Mouse (Mus musculus) CH12.LX (cell line): Measurements from ENCODE around the gene Zfp459. TPM values are rescaled to one million over a fixed set of nuclear protein-coding genes. Genes with fewer than 3 reads are reported as not detected.
A peak's percentile ranks its signal among the peaks of the same experiment; 100 is the strongest.

Experiments used
- DNase-seq: peaks from one replicate; pipeline ENCODE4 v3.0.0-alpha.2; 2013; ENCODE audit errors: extremely low read depth
- H3K27ac ChIP-seq: 2 replicates; pipeline ENCODE4 v1.5.1; 2012; ENCODE audit warnings: low read depth, mild to moderate bottlenecking, control low read depth, moderate library complexity; ENCODE audit not compliant: insufficient read depth
- H3K27me3 ChIP-seq: replicated peaks from 2 replicates; pipeline ENCODE3; 2012; ENCODE audit warnings: inconsistent platforms
- H3K36me3 ChIP-seq, 2 experiments: replicated peaks in 1 of 2; 2 replicates each; pipeline versions ENCODE3 to v1.6.1; 2012; ENCODE audit warnings: inconsistent platforms in 1 of 2, low read length in 1 of 2, mild to moderate bottlenecking in 1 of 2, mixed read lengths in 1 of 2, moderate library complexity in 1 of 2; ENCODE audit not compliant: control insufficient read depth in 1 of 2, insufficient read depth in 1 of 2
- H3K4me1 ChIP-seq, 2 experiments: 2 replicates each; pipeline ENCODE4 v1.6.1; 2012; ENCODE audit warnings: inconsistent platforms in 1 of 2, moderate library complexity in 1 of 2; ENCODE audit not compliant: insufficient read depth in 2 of 2, control insufficient read depth in 1 of 2
- H3K4me2 ChIP-seq: 2 replicates; pipeline ENCODE4 v1.6.1; 2012; ENCODE audit warnings: low read depth, mild to moderate bottlenecking, control low read depth; ENCODE audit not compliant: poor library complexity, insufficient read depth, severe bottlenecking
- H3K4me3 ChIP-seq, 3 experiments: fragments of 150-350 bp in 1 of 3; sonication (generic) in 1 of 3; replicated peaks in 1 of 3; 2 replicates each; pipeline versions ENCODE3 to v1.5.1; 2011 to 2012; ENCODE audit warnings: low read depth in 2 of 3, low read length in 2 of 3, mild to moderate bottlenecking in 2 of 3, moderate library complexity in 2 of 3, control low read depth in 1 of 3, improper control_type of control experiment in 1 of 3, inconsistent platforms in 1 of 3, mixed read lengths in 1 of 3; ENCODE audit not compliant: poor library complexity in 1 of 3
- H3K79me2 ChIP-seq: replicated peaks from 2 replicates; pipeline ENCODE4 v1.6.1; 2012; ENCODE audit warnings: mild to moderate bottlenecking, moderate library complexity; ENCODE audit not compliant: control insufficient read depth, poor library complexity, insufficient read depth, severe bottlenecking; ENCODE audit errors: extremely low read depth
- H3K9ac ChIP-seq: 2 replicates; pipeline ENCODE4 v1.6.1; 2012; ENCODE audit warnings: low read depth, mild to moderate bottlenecking, control low read depth, moderate library complexity; ENCODE audit not compliant: insufficient read depth
- H3K9me3 ChIP-seq: replicated peaks from 2 replicates; pipeline ENCODE3; 2012; ENCODE audit warnings: low read length, inconsistent platforms, mixed read lengths
- CHD1 ChIP-seq: IDR thresholded peaks from 2 replicates; pipeline ENCODE4 v1.6.1; 2012; ENCODE audit warnings: low read depth, low read length, improper control_type of control experiment, inconsistent platforms
- CTCF ChIP-seq, 2 experiments: IDR thresholded peaks in 1 of 2; conservative IDR thresholded peaks in 1 of 2; 2 replicates each; pipeline ENCODE4 v1.5.1; 2011 to 2012; ENCODE audit warnings: low read depth in 2 of 2, low read length in 2 of 2, improper control_type of control experiment in 1 of 2, inconsistent platforms in 1 of 2, mild to moderate bottlenecking in 1 of 2, moderate library complexity in 1 of 2
- E2F4 ChIP-seq: IDR thresholded peaks from 2 replicates; pipeline ENCODE4 v1.6.1; 2011; ENCODE audit warnings: low read depth, low read length, improper control_type of control experiment; ENCODE audit not compliant: insufficient replicate concordance
- ELF1 ChIP-seq: IDR thresholded peaks from 2 replicates; pipeline ENCODE4 v1.6.1; 2014; ENCODE audit warnings: low read depth, mild to moderate bottlenecking, inconsistent platforms, low read length, improper control_type of control experiment
- HCFC1 ChIP-seq: IDR thresholded peaks from 2 replicates; pipeline ENCODE4 v1.6.1; 2012; ENCODE audit warnings: low read depth, mild to moderate bottlenecking, inconsistent platforms, low read length, improper control_type of control experiment
- JUND ChIP-seq: conservative IDR thresholded peaks from 2 replicates; pipeline ENCODE4 v1.6.1; 2011; ENCODE audit warnings: low read depth, low read length, improper control_type of control experiment
- KAT2A ChIP-seq: IDR thresholded peaks from 2 replicates; pipeline ENCODE4 v1.6.1; 2012; ENCODE audit warnings: low read length, improper control_type of control experiment, inconsistent platforms; ENCODE audit not compliant: insufficient replicate concordance
- MYC ChIP-seq: IDR thresholded peaks from 2 replicates; pipeline ENCODE4 v1.6.1; 2011; ENCODE audit warnings: low read depth, mild to moderate bottlenecking, improper control_type of control experiment, low read length
- POLR2A ChIP-seq: IDR thresholded peaks from 2 replicates; pipeline ENCODE4 v1.6.1; 2011; ENCODE audit warnings: low read depth, mild to moderate bottlenecking, improper control_type of control experiment, low read length
- SMC3 ChIP-seq: IDR thresholded peaks from 2 replicates; pipeline ENCODE4 v1.6.1; 2011; ENCODE audit warnings: low read depth, low read length, improper control_type of control experiment
- UBTF ChIP-seq: IDR thresholded peaks from 2 replicates; pipeline ENCODE4 v1.6.1; 2012; ENCODE audit warnings: low read depth, mild to moderate bottlenecking, inconsistent platforms, low read length, improper control_type of control experiment, moderate library complexity
- USF1 ChIP-seq: IDR thresholded peaks from 2 replicates; pipeline ENCODE4 v1.6.1; 2014; ENCODE audit warnings: low read depth, mild to moderate bottlenecking, inconsistent platforms, low read length, improper control_type of control experiment
- dilution Hi-C: fragments of 300-500 bp; cut with MboI; formaldehyde crosslinking; loops from 2 replicates; pipeline ENCODE4 v1.14.3; 2020; ENCODE audit warnings: low sequenced_read_pairs; ENCODE audit not compliant: extremely low pct_unique_long_range_greater_than_20kb, extremely low pct_ligation_motif_present
- in situ Hi-C: fragments of 300-500 bp; cut with MboI; formaldehyde crosslinking; loops from 3 replicates; pipeline ENCODE4 v1.14.3; 2019; ENCODE audit warnings: low sequenced_read_pairs, low pct_ligation_motif_present, low pct_unique_long_range_greater_than_20kb, mixed read lengths
- polyA plus RNA-seq: library from polyadenylated mRNA; unstranded; fragments of >175 nt; gene quantifications from 2 replicates; pipeline ENCODE4 v1.2.1, GENCODE M21; 2012; ENCODE audit warnings: low read depth; ENCODE audit not compliant: insufficient read length
- total RNA-seq, 2 experiments: library from RNA; depleted of rRNA; stranded (reverse); fragments of 300-350 nt in 1 of 2; fragments of >200 nt in 1 of 2; gene quantifications; 2 replicates each; pipeline ENCODE4 v1.2.3; 2012 to 2014

Gene Zfp459
- total and polyA plus RNA-seq, 3 experiments: 0.12 to 0.47 TPM; not detected in 1

GRCm38 (mm10) chr13:67420558-67421206 lies 536 bp downstream of the Zfp459 start:
- Histone ChIP-seq H3K9me3 (no peaks in the 10 kb centered on the region), H3K4me2 (peak overlapping the region; percentile 25; the same call in 1 of the 2 replicates), H3K4me3 (peak overlapping the region in 1 of 3 experiments; percentile 60), H3K4me1 (no peaks in the 10 kb centered on the region; a peak in 1 of 4 replicates), H3K79me2 (no peaks in the 10 kb centered on the region), H3K27me3 (no peaks in the 10 kb centered on the region), H3K27ac (no peak overlapping the region), H3K36me3 (no peaks in the 10 kb centered on the region), H3K9ac (no peak overlapping the region)
- no peak for DNase-seq
- no peak for TF ChIP-seq JUND
- TF ChIP-seq UBTF: no peak
- TF ChIP-seq ELF1: no peak
- in situ Hi-C loops (no loop called here), dilution Hi-C loops (no loop called here)

GRCm38 (mm10) chr13:67416811-67417210 lies 4.4 kb downstream of the Zfp459 start:
- Histone ChIP-seq H3K4me2 (no peak overlapping the region), H3K9me3 (no peaks in the 10 kb centered on the region), H3K79me2 (no peaks in the 10 kb centered on the region), H3K9ac (no peak overlapping the region), H3K27ac (no peak overlapping the region), H3K36me3 (no peaks in the 10 kb centered on the region), H3K4me1 (no peaks in the 10 kb centered on the region; a peak in 1 of 4 replicates), H3K4me3 (no peak overlapping the region), H3K27me3 (no peaks in the 10 kb centered on the region)
- DNase-seq: peak; percentile 9
- in situ Hi-C loops (no loop called here), dilution Hi-C loops (no loop called here)
- TF ChIP-seq KAT2A (no peak), CTCF (conservative IDR thresholded peaks at IDR 0.05 in 1 of 2, IDR thresholded peaks at IDR 0.05 in 1 of 2; ENCODE audit: low read depth in 2 of 2, low read length in 2 of 2) (peak in 1 of 2 experiments; percentile 43; a peak in 2 of 4 replicates), SMC3 (peak; percentile 12; the same call in 1 of the 2 replicates), ELF1 (no peak)
- TF ChIP-seq, all 38 proteins: peak for 2

GRCm38 (mm10) chr13:67415759-67416158 lies 5.5 kb downstream of the Zfp459 start:
- Histone ChIP-seq H3K9me3 (no peaks in the 10 kb centered on the region), H3K79me2 (no peaks in the 10 kb centered on the region)
- TF ChIP-seq ELF1 (no peak), MYC (no peak), CHD1 (no peak), E2F4 (no peak), POLR2A (no peak), HCFC1 (no peak), USF1 (no peak)
- TF ChIP-seq, all 38 proteins: peak for 0
- no peak overlapping the region for H3K9ac ChIP-seq
- H3K4me3 ChIP-seq: no peak overlapping the region
- in situ Hi-C loops (no loop called here), dilution Hi-C loops (no loop called here)
- no peak overlapping the region for H3K27ac ChIP-seq
- no peak overlapping the region for H3K4me2 ChIP-seq
- no peaks in the 10 kb centered on the region for H3K36me3 ChIP-seq
- no peak for DNase-seq
- H3K4me1 ChIP-seq: no peaks in the 10 kb centered on the region
- H3K27me3 ChIP-seq: no peaks in the 10 kb centered on the region
